Mouse (Mus musculus) liver, embryonic 14.5 days (tissue): ENCODE measurements around the gene Gm49711.

Experiments
- CTCF ChIP-seq: IDR thresholded peaks from 2 replicates; pipeline ENCODE4 v1.5.1; 2016; ENCODE audit warnings: antibody characterized with exemption, low read depth, control low read depth
- EP300 ChIP-seq: IDR thresholded peaks from 2 replicates; pipeline ENCODE4 v1.6.1; 2016; ENCODE audit warnings: antibody characterized with exemption, low read depth

DNA sequence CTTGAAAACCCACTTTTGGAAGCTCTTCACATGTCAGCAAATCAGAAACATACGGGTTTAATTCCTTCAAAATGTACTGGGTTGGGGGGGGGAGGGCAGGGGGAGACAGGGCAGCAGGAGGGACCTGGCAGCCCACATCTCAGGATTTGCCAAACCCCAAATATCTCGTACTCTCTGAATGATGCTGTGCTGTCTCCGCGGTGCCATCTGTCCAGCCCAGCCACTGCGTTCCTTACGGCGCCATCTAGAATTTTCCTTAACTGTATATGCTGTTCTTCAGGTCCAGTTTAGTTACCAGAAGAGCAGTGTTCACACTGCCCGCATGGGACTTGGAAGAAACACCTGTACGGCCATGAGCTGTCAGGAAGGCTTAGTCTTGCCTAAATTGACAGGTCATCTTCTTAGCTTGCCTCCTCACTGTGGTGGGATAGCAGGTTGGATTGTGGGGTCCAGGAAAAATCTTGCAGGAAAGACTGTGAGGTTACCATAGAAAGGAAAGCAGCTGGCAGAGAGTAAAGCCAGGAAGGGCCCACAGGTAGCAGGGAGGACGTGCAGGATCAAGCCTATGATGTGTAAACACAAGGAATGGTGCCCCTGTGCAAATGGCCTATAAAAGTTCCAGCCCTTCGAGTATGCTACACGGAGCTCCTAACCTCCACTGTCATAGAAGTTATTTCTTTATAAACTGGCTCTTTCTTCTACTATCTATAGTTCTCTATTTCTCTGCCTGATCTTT, 89.7 kb downstream of the Gm49711 start:
- TF ChIP-seq CTCF, result no peak
- TF ChIP-seq EP300, result no peak
